Mouse (Mus musculus): ENCODE measurements around the gene Tmem39a.

Gene Tmem39a

GRCm38 (mm10) chr16:38558221-38558748 lies at the start of gene Tmem39a:
Tmem39a (plus strand) TSS chr16:38558698.
- no peak for DNase-seq (ENCODE audit: low read depth)

- no peak for DNase-seq (ENCODE audit: low read depth)
These were observed 47.7 kb upstream of the Tmem39a start for GRCm38 (mm10) chr16:38510846-38511245.

DNA sequence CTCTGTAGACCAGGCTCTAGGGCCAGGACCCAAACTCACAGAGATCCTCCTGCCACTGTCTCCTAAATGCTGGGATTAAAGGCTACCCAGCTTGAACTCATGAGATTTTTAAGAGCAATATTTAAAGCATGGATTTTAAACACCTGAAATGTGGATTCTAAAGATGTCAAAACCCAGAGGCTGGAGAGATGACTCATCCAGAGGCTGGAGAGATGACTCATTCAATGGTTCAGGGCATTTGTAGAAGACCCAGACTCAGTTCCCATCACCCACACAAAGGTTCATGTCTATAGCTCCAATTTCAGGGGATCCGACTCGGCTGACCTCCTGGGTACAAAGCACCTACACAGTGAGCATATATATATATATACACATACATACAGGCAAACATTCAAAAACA lies 39.4 kb upstream of the Tmem39a start:
- DNase-seq (ENCODE audit: low read depth), result no peak

- no peak for DNase-seq (ENCODE audit: low read depth)
These were observed 37.1 kb upstream of the Tmem39a start for GRCm38 (mm10) chr16:38521211-38521987.

DNA sequence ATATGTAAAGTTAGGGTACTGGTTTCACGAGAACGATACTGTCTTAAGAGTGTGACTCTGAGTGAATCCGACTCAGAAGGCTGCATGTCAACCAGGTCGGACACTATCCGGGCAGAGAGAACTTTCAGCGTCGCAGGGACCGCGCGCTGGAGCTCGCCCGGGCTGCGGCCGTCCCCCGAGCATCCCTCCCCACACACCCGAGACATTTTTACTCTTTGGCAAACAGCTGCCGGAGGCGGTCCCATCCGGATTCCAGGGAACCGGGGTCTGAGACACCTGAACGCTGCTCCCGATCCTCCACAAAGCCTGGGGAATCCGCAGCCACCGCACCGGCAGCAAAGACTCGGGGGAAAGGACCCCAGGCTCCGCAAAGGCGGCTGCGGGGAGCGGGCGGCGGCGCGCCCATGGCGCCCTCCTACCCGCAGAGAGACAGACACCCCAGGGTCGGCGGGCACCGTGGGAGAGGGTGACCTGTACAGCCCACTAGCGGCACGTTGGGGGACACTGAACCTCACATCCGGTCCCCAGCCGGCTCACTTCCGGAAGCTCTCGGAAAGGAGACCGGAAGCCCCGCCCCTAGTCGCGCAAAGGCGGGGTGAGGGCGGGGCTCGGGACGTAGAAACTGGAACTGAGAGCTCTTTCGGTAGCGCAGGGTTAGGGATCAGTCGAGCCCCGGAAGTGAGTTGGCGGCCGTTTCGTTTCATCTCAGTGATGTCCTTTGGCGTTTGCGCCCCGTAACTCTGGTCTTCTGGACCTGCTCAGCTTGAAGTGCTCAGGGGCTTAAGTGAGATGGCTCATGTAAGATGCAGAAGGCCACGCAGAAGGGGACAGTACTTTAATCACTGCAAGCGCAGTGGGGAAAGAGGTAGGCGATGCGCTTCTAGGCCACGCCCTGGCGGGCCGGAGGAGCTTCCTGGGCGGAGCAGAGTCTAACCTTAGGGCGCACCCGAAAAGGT lies 36.1 kb upstream of the Tmem39a start, which contains the start of gene Timmdc1:
TSS of gene Timmdc1 (minus strand) at position 535 of the 956 bp plus-strand sequence.
- peak; percentile 80 for DNase-seq (ENCODE audit: low read depth)

DNA sequence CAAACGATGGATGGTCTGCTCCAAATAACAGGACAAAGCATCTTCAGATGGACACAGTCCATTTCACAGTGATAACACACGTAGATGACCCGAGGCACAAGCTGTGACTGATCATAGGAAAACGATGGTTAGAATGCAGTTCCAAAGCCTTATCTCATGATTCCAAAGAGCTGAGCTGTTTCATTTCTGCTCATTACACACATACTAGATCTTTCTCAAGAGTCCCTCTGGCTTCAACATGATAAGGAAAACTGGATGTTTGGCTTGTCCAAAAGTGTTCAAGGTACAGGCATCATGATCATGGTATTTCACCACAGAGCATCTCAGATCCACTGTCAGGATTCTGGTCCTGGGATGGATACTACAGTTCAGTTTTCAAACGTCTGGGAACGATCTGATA lies 32.2 kb upstream of the Tmem39a start:
- no peak for DNase-seq (ENCODE audit: low read depth)

- no peak for DNase-seq (ENCODE audit: low read depth)
These were observed 21.9 kb upstream of the Tmem39a start for GRCm38 (mm10) chr16:38536544-38537146.

- no peak for DNase-seq (ENCODE audit: low read depth)
These were observed 19.6 kb upstream of the Tmem39a start for GRCm38 (mm10) chr16:38538716-38539380.

DNA sequence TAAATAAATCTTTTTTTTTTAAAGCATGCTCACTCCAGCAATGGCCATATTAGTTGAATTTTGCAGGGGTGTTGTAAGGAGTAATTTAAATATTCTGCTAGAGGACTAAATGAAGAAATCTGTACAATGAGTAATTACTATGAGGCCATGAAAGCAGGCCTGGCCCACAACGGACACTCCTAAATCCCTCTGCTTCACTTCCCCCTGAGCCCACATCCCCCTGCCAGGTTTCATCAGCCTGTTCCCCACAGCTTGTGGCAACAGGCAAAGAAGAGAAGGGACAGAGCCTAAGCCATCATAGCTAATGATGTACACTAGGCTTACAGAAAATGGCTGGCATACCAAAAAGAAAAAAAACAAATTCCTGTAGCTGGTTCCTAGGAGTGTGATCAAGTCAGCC lies 10.5 kb upstream of the Tmem39a start:
- DNase-seq (ENCODE audit: low read depth), result no peak

DNA sequence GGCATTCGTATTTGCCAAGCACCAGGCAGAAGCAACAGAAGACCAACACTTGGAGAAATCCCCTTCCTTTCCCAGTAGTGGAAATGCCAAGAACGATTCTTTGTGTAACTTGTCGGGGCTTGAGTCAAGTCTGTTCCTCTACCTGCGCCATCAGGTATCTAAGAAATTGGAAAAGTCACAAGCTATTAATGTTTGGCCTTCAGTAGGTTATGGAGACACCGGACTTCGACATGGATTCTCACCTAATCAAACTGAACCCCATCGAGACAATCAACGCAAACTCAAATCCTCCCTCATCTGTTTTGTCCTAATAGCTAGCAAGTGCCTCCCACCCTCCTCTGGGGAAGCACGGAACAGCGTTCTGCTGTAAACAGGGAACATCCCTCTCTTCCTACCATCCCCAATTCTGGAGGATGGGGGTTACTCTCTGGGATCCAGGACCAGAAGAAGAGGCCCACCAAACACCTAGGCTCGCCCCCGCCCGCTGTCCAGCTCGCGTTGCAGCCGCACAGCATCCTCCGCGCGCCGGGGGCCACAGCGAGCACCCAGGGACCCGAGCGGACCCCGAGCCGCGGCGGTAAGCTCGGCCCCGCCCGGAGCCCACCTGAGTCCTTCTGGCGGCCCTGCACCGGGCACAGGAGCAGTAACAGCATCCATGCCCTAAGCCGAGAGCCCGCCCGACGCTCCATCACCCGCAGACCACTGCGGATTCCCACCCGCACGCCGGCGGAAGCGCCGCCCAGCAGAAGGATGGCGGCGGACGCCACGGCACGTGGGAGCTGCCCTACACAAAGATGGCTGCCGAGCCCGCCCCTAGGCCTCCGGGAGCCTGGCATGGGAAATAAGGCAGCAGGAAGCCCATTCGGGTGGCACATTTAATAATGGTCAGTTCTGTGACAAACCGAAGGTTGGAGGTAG lies 8.8 kb upstream of the Tmem39a start, which contains the start of gene Poglut1:
TSS of gene Poglut1 (minus strand) at position 780 of the 918 bp plus-strand sequence.
- no peak for DNase-seq (ENCODE audit: low read depth)

GRCm38 (mm10) chr16:38555988-38556387 lies 2.5 kb upstream of the Tmem39a start:
- DNase-seq (ENCODE audit: low read depth), result no peak

DNA sequence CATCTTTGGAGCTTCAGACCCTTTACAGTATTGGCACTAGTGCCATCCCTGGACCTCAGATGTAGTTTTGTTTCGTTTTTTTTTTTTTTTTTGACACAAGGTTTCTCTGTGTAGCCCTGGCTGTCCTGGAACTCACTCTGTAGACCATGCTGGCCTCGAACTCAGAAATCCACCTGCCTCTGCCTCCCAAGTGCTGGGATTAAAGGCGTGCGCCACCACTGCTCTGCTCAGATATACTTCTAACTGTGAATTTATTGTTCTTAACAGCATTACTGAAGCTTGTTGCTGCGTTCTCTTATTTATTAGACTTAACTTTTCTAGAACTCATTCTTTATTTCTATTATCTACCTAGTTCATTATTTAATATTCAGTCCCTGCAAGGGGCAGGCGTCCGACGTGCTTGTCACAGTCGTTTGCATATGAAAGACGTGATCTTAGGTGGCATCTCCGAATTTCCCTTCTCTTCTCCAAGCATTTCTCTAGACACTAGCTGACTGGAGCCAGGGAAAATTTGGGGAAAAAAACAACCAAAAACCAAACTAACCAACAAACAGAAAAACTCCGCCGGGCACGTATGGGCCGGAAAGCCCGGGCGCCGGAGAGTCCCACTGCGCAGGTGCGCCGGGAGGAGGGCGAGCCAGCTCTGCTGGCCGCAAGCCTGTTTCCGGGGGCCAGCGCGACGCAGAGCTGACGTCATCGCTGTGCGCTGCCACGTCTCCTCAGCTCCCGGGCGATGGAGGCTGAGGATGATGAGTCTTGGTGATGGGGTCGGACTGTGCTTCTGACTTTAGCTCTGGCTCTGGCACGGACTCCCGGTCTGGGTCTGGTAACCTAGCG lies 3.9 kb downstream of the Tmem39a start:
- DNase-seq (ENCODE audit: low read depth), result peak; percentile 76

DNA sequence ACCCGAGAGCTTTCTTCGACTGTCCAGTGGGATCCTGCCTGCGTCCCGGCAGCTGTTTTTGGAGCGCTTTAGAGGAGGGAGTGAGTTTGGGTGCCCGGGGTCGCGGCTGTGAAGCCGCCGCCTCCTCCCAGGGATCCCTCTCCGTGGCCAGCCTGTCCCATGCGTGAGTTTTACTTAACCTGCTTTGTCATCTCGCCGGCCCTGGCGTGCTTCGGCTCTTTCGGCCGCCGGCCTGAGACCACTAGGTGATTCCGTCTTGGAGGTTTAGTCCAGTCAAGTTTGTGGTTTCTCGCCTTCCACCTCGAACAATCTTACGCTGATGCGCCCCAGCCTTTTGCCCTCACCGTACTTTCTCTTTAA lies 4.5 kb downstream of the Tmem39a start:
- no peak for DNase-seq (ENCODE audit: low read depth)

- no peak for DNase-seq (ENCODE audit: low read depth)
These were observed 5.0 kb downstream of the Tmem39a start for GRCm38 (mm10) chr16:38563516-38563915.

- no peak for DNase-seq (ENCODE audit: low read depth)
These were observed 9.7 kb downstream of the Tmem39a start for GRCm38 (mm10) chr16:38568192-38568591.

- no peak for DNase-seq (ENCODE audit: low read depth)
These were observed 13.0 kb downstream of the Tmem39a start for GRCm38 (mm10) chr16:38571481-38571880.

- DNase-seq (ENCODE audit: low read depth), result no peak
These were observed 26.3 kb downstream of the Tmem39a start for GRCm38 (mm10) chr16:38584761-38585160.

DNA sequence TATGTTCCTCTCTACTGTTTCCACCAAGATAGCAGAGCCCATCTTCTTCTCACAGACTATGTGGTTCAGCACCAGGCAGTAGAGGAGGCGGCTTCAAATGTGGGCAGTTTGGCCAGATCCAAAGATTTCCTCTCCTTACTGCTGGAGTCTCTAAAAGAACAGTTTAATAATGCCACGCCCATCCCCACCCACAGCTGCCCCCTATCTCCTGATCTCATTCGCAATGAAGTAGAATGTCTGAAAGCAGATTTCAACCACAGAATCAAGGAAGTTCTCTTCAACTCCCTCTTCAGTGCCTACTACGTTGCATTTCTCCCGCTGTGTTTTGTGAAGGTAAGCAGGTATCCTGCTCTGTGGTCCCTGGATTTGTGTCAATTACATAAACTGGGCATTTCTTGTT lies 26.7 kb downstream of the Tmem39a start:
- no peak for DNase-seq (ENCODE audit: low read depth)

GRCm38 (mm10) chr16:38587163-38587562 lies 28.7 kb downstream of the Tmem39a start:
- DNase-seq (ENCODE audit: low read depth), result no peak

DNA sequence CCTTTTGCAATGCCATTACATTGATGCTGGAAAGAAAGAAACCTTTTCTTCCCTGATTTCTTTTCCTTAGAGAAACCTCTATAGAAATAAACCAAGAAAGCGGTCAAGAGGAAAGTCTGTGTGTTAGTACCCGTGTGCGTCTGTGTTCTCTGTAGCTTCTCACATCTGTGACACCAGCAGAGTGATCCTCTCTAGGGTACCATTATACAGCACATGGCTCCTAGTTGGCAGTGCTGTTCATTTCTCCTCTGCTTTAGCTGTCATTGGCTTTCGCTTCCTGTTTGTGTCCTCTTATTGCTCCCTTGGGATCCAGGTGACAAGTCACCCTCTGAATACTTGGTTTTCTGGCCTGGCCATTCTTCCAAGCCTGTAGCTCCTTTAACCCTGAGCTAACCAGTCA lies 29.1 kb downstream of the Tmem39a start:
- no peak for DNase-seq (ENCODE audit: low read depth)
